ENCODE assay signal across 21 mouse cellular contexts in the genomic region with DNA sequence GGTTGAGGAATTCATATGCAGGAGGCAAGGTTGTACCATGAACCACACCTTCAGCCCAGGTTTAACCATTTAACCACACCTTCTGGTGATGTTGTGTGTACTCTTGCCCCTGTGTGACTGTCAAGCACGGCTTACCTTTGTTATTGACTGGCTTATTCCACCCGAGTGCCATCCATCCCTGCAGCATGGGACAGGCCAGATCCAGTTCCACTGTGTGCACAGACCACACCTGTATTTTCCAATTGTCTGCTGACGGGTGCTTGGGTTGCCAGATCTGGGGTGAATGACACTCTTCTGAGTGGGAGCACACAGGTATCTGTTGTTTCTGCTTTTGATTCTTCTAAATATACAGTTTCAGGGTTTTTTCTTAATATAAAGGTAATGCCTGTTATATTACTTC.
"Had no signal": no experiment of that assay in that cellular context is flagged by ENCODE, and none has a peak within 500 bp of the region (broad histone marks: within the 10 kb centered on the region; RNA-seq: fewer than 3 reads in every experiment).

No protein-coding gene starts in this region.

- DNase-seq: kidney, adult 11 months; kidney, adult 8-10 months; kidney, postnatal 10 days; kidney, postnatal 36 days; layer of hippocampus, adult 9-11 months; liver, embryonic 13.5 days; lung, adult 2 months; lung, postnatal 14 days; right cerebral cortex, adult 18-20 months; right cerebral cortex, postnatal 14 days; right cerebral cortex, postnatal 4 days; thymus, adult 18-20 months; thymus, postnatal 4 days had no signal

- H3K4me3 ChIP-seq: kidney, embryonic 15.5 days; layer of hippocampus, adult 2 months; liver, embryonic 13.5 days; midbrain, embryonic 12.5 days; midbrain, embryonic 15.5 days; neural tube, embryonic 12.5 days; neural tube, embryonic 15.5 days; stomach, embryonic 15.5 days had no signal

- H3K9ac ChIP-seq: kidney, embryonic 15.5 days; liver, embryonic 13.5 days; midbrain, embryonic 12.5 days; midbrain, embryonic 15.5 days; neural tube, embryonic 12.5 days; neural tube, embryonic 15.5 days; stomach, embryonic 15.5 days had no signal

- H3K27me3 ChIP-seq: stomach, embryonic 15.5 days had no signal

- ATAC-seq: midbrain, embryonic 15.5 days had no signal

- H3K27ac ChIP-seq: kidney, embryonic 15.5 days; layer of hippocampus, adult 2 months; liver, embryonic 13.5 days; macrophage; midbrain, embryonic 12.5 days; midbrain, embryonic 15.5 days; neural tube, embryonic 12.5 days; neural tube, embryonic 15.5 days; stomach, embryonic 15.5 days had no signal

- H3K9me3 ChIP-seq: kidney, embryonic 15.5 days; liver, embryonic 13.5 days; midbrain, embryonic 12.5 days; midbrain, embryonic 15.5 days; neural tube, embryonic 12.5 days; neural tube, embryonic 15.5 days; stomach, embryonic 15.5 days had no signal

- H3K4me1 ChIP-seq: kidney, embryonic 15.5 days; liver, embryonic 13.5 days had no signal

- H3K4me2 ChIP-seq: kidney, embryonic 15.5 days; liver, embryonic 13.5 days; midbrain, embryonic 12.5 days; midbrain, embryonic 15.5 days; neural tube, embryonic 12.5 days; neural tube, embryonic 15.5 days; stomach, embryonic 15.5 days had no signal

- H3K36me3 ChIP-seq: kidney, embryonic 15.5 days; liver, embryonic 13.5 days; midbrain, embryonic 12.5 days; midbrain, embryonic 15.5 days; neural tube, embryonic 12.5 days; neural tube, embryonic 15.5 days; stomach, embryonic 15.5 days had no signal
